Mouse (Mus musculus) testis, adult 2 months (tissue): ENCODE measurements around the gene Lrrc49.

ENCODE experiments used
- CTCF ChIP-seq: fragments of 200-500 bp; IDR thresholded peaks from 2 replicates; pipeline ENCODE4 v1.5.1; 2012; ENCODE audit warnings: low read depth, mild to moderate bottlenecking, inconsistent platforms, low read length, moderate library complexity; ENCODE audit not compliant: control insufficient read depth, insufficient read depth, insufficient replicate concordance
- POLR2A ChIP-seq: fragments of 200-500 bp; IDR thresholded peaks from 2 replicates; pipeline ENCODE4 v1.6.1; 2012; ENCODE audit warnings: low read depth, mild to moderate bottlenecking, inconsistent platforms, low read length, moderate library complexity; ENCODE audit not compliant: control insufficient read depth

GRCm38 (mm10) chr9:60604971-60605370 is 83.0 kb downstream of the Lrrc49 start:
- TF ChIP-seq POLR2A, result no peak
- TF ChIP-seq CTCF, result no peak
